Mouse (Mus musculus) stomach, postnatal 0 days (tissue): Measurements from ENCODE around the gene Begain.

Experiments
- CTCF ChIP-seq: IDR thresholded peaks from 2 replicates; pipeline ENCODE4 v1.5.1; 2016; ENCODE audit warnings: antibody characterized with exemption, low read depth, mild to moderate bottlenecking, moderate library complexity
- EP300 ChIP-seq: optimal IDR thresholded peaks from 2 replicates; pipeline ENCODE3; 2016; ENCODE audit warnings: antibody characterized with exemption

- no peak for TF ChIP-seq CTCF
- TF ChIP-seq EP300 = no peak
Measured at GRCm38 (mm10) chr12:109053020-109053806, 14.8 kb downstream of the Begain start.
